Mouse (Mus musculus): Measurements from ENCODE around the gene Vasp.

DNA sequence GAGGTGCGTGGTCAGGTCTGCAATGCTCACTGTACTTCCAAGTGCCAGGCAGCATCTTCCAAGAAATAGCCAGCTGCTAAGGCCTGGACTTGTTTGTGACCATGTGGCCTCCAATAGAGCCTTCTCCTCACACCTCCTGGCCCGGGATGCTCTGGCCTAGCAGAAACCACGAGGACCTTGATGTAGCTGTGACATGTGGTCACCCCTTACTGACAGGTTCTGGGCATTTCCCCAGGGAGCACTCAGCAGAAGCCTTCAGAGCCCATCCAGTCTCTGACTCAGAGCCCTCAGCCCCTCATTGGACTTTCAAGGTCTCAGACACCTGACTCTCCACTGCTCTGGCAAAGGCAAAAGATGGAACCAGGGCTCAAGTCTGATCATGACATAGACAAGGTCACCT is 26.5 kb downstream of the Vasp start:
- no peak for TF ChIP-seq POLR2A (IDR thresholded peaks at IDR 0.05; ENCODE audit: borderline replicate concordance, low read depth, low read length)
- no peak for TF ChIP-seq CTCF (IDR thresholded peaks at IDR 0.05; ENCODE audit: low read depth, low read length)

All from bone marrow macrophage, adult 2 months (primary cell).